Mouse (Mus musculus): ENCODE measurements at regions not wholly inside any gene's neighbourhood (a gene's known extent, or its start where the extent isn't known, plus 50 kb on each side); places are given as distances from the start of the nearest gene placed in this dataset.

- 36% methylated on average over 9 of the region's 9 CpGs for WGBS
- H3K4me3 ChIP-seq (ENCODE audit: insufficient read depth, low read depth, low read length): no peak overlapping the region
- DNase-seq (ENCODE audit: extremely low read depth, low read depth, low spot score): no peak
- H3K9ac ChIP-seq (ENCODE audit: low read depth, low read length): no peak overlapping the region
- TF ChIP-seq CTCF (IDR thresholded peaks at IDR 0.05; ENCODE audit: low read depth, low read length): no peak
- no peak for TF ChIP-seq POLR2A (IDR thresholded peaks at IDR 0.05; ENCODE audit: extremely low read depth, insufficient read depth, low read length)
- H3K27me3 ChIP-seq (ENCODE audit: control insufficient read depth, insufficient read depth, low read length): no peaks in the 10 kb centered on the region
- no peak overlapping the region for H3K27ac ChIP-seq (replicated peaks; ENCODE audit: insufficient read depth, low read depth, low read length)
- H3K36me3 ChIP-seq (ENCODE audit: control insufficient read depth, insufficient read depth, low read length): no peaks in the 10 kb centered on the region
- no peaks in the 10 kb centered on the region for H3K79me2 ChIP-seq (ENCODE audit: control insufficient read depth, insufficient read depth, low read length)
- no peaks in the 10 kb centered on the region for H3K4me1 ChIP-seq (ENCODE audit: control insufficient read depth, insufficient read depth, low read length)
Observed at GRCm38 (mm10) chrX:161635678-161636077, 81.2 kb upstream of the Rai2 start.

- no peak for TF ChIP-seq POLR2A (IDR thresholded peaks at IDR 0.05; ENCODE audit: extremely low read depth, insufficient read depth, low read length)
- no peak for TF ChIP-seq CTCF (IDR thresholded peaks at IDR 0.05; ENCODE audit: low read depth, low read length)
- no peak overlapping the region for H3K9ac ChIP-seq (ENCODE audit: low read depth, low read length)
- no peaks in the 10 kb centered on the region for H3K27me3 ChIP-seq (ENCODE audit: control insufficient read depth, insufficient read depth, low read length)
- no peaks in the 10 kb centered on the region for H3K4me1 ChIP-seq (ENCODE audit: control insufficient read depth, insufficient read depth, low read length)
- no peak overlapping the region for H3K4me3 ChIP-seq (ENCODE audit: insufficient read depth, low read depth, low read length)
- H3K36me3 ChIP-seq (ENCODE audit: control insufficient read depth, insufficient read depth, low read length): no peaks in the 10 kb centered on the region
- no peak overlapping the region for H3K27ac ChIP-seq (replicated peaks; ENCODE audit: insufficient read depth, low read depth, low read length)
- no peak for DNase-seq (ENCODE audit: extremely low read depth, low read depth, low spot score)
- 77% methylated on average over 2 of the region's 2 CpGs for WGBS
- no peaks in the 10 kb centered on the region for H3K79me2 ChIP-seq (ENCODE audit: control insufficient read depth, insufficient read depth, low read length)
Observed at GRCm38 (mm10) chrX:161653106-161653505, 63.8 kb upstream of the Rai2 start.

GRCm38 (mm10) chrX:161660106-161660505, 56.8 kb upstream of the Rai2 start:
- Histone ChIP-seq H3K79me2 (ENCODE audit: control insufficient read depth, insufficient read depth, low read length) (no peaks in the 10 kb centered on the region), H3K4me1 (ENCODE audit: control insufficient read depth, insufficient read depth, low read length) (no peaks in the 10 kb centered on the region), H3K36me3 (ENCODE audit: control insufficient read depth, insufficient read depth, low read length) (no peaks in the 10 kb centered on the region), H3K9ac (ENCODE audit: low read depth, low read length) (no peak overlapping the region), H3K4me3 (ENCODE audit: insufficient read depth, low read depth, low read length) (no peak overlapping the region), H3K27me3 (ENCODE audit: control insufficient read depth, insufficient read depth, low read length) (no peaks in the 10 kb centered on the region), H3K27ac (replicated peaks; ENCODE audit: insufficient read depth, low read depth, low read length) (no peak overlapping the region)
- WGBS: 34% methylated on average over 3 of the region's 3 CpGs
- DNase-seq (ENCODE audit: extremely low read depth, low read depth, low spot score): peak; percentile 83
- TF ChIP-seq CTCF (IDR thresholded peaks at IDR 0.05; ENCODE audit: low read depth, low read length) (no peak), POLR2A (IDR thresholded peaks at IDR 0.05; ENCODE audit: extremely low read depth, insufficient read depth, low read length) (no peak)

- Histone ChIP-seq H3K79me2 (ENCODE audit: control insufficient read depth, insufficient read depth, low read length) (no peaks in the 10 kb centered on the region), H3K9ac (ENCODE audit: low read depth, low read length) (no peak overlapping the region), H3K4me1 (ENCODE audit: control insufficient read depth, insufficient read depth, low read length) (no peaks in the 10 kb centered on the region), H3K27ac (replicated peaks; ENCODE audit: insufficient read depth, low read depth, low read length) (no peak overlapping the region), H3K27me3 (ENCODE audit: control insufficient read depth, insufficient read depth, low read length) (no peaks in the 10 kb centered on the region), H3K36me3 (ENCODE audit: control insufficient read depth, insufficient read depth, low read length) (no peaks in the 10 kb centered on the region), H3K4me3 (ENCODE audit: insufficient read depth, low read depth, low read length) (no peak overlapping the region)
- DNase-seq (ENCODE audit: extremely low read depth, low read depth, low spot score): peak; percentile 35
- TF ChIP-seq POLR2A (IDR thresholded peaks at IDR 0.05; ENCODE audit: extremely low read depth, insufficient read depth, low read length) (no peak), CTCF (IDR thresholded peaks at IDR 0.05; ENCODE audit: low read depth, low read length) (no peak)
- 37% methylated on average over 2 of the region's 2 CpGs for WGBS
Observed at GRCm38 (mm10) chrX:161661936-161662335, 54.9 kb upstream of the Rai2 start.
